Mouse (Mus musculus) E14TG2a.4 (cell line): ENCODE results near the gene Fn1.

ENCODE experiments used
- H3K27me3 ChIP-seq: 2 replicates; pipeline ENCODE4 v1.6.1; 2014; ENCODE audit warnings: low read length, control low read depth; ENCODE audit not compliant: insufficient read depth
- H3K36me3 ChIP-seq: 2 replicates; pipeline ENCODE4 v1.6.1; 2014; ENCODE audit warnings: low read length, control low read depth; ENCODE audit not compliant: insufficient read depth
- H3K4me1 ChIP-seq: replicated peaks from 2 replicates; pipeline ENCODE4 v1.6.1; 2014; ENCODE audit warnings: low read depth, low read length, control low read depth
- H3K4me3 ChIP-seq: replicated peaks from 2 replicates; pipeline ENCODE4 v1.5.1; 2014; ENCODE audit warnings: mild to moderate bottlenecking, low read length
- H3K9me3 ChIP-seq: 2 replicates; pipeline ENCODE4 v1.6.1; 2014; ENCODE audit warnings: low read length, control low read depth
- CTCF ChIP-seq: conservative IDR thresholded peaks from 2 replicates; pipeline ENCODE4 v1.5.1; 2014; ENCODE audit warnings: low read length
- NANOG ChIP-seq: IDR thresholded peaks from 2 replicates; pipeline ENCODE4 v1.6.1; 2014; ENCODE audit warnings: borderline replicate concordance, low read length, mixed read lengths
- POU5F1 ChIP-seq: IDR thresholded peaks from 2 replicates; pipeline ENCODE4 v1.6.1; 2014; ENCODE audit warnings: low read length, borderline replicate concordance

Fn1 gene

DNA sequence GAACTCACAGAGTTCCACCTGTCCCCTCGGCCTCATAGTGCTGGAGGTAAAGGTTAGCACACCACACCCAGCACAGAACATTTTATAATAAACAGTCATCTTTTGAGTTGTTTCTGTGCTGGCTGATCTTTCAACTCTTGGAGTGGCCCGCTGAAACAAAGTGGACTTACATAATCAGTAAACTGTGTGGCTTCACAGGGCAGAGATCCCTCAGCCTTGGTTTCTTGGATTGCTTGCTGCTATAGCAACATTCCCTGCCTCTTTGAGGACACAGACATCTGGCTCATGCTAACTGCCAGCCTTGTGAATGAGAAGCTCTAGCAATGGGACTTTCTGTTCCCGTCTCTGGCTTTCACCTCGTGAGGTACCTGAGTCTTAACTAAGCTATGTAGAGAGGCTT lies 73.5 kb downstream of the Fn1 start:
- H3K9me3 ChIP-seq: no peaks in the 10 kb centered on the region
- TF ChIP-seq POU5F1 (no peak), CTCF (no peak), NANOG (no peak)
- H3K36me3 ChIP-seq: peaks cover 78% of the 10 kb centered on the region
- no peaks in the 10 kb centered on the region for H3K27me3 ChIP-seq
- H3K4me1 ChIP-seq: no peaks in the 10 kb centered on the region
- no peak overlapping the region for H3K4me3 ChIP-seq

DNA sequence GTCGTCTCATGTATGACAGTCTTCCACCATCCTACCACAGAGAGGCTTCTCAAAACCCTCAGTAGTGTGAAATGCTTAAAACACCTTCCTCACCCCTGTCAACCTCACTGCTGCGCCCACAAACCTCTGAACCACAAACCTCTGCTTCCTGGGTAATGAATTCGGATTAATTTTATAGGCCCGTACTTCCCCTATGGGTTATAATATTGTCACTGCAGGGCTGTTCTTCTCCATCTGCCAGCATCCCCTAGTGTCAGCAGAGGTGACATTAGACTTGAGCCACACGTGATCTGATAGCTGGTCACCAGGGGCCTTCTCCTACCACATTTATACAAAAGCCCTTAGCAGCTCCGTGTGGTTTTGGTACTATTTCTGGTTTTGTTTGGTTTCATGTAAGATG lies 76.2 kb downstream of the Fn1 start:
- peaks cover 1% of the 10 kb centered on the region; the same call in 1 of the 2 replicates for H3K4me1 ChIP-seq
- TF ChIP-seq POU5F1: no peak
- TF ChIP-seq CTCF: no peak
- TF ChIP-seq NANOG: no peak
- H3K4me3 ChIP-seq: no peak overlapping the region
- peaks cover 94% of the 10 kb centered on the region for H3K36me3 ChIP-seq
- H3K27me3 ChIP-seq: no peaks in the 10 kb centered on the region
- no peaks in the 10 kb centered on the region for H3K9me3 ChIP-seq

DNA sequence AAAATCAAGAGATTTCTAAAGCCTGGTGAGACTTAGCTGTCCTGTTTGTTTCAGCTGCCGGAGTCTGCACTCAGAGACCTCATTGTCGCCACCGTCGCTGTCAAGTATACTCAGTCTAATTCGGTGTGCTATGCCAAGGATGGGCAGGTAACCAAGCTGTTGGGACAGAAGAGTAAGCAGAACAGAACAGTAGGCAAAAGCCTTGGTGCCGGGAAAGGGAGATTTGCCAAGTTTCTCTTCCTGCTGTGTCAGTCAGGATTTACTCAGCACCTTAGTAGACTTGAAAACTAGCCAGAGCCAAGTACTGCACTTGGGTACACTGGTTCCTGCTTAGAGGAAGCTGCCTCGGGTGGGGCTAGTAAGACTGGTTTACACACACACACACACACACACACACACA lies 77.0 kb downstream of the Fn1 start:
- TF ChIP-seq CTCF (no peak), POU5F1 (no peak), NANOG (no peak)
- H3K9me3 ChIP-seq: no peaks in the 10 kb centered on the region
- no peaks in the 10 kb centered on the region for H3K27me3 ChIP-seq
- peaks cover 10% of the 10 kb centered on the region for H3K4me1 ChIP-seq
- H3K4me3 ChIP-seq: no peak overlapping the region
- H3K36me3 ChIP-seq: peaks cover 99% of the 10 kb centered on the region

DNA sequence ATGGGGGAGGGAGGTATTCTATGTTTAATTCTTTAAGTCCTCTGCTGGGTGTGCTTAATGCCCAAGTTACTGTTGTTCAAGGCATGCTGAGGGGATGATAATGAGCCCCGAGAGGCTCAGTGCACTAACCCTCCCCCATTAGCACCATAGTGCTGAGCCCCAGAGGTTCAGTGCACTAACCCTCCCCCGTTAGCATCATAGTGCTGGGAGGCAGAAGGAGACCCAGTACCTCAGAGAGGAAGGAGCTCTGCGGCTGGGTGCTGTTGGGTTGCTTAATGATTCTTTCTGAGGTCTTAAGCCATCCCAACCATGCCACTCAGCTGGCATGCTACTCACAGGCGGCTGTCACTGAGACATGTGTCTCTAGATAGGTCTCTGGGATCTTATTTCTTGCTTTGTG lies 82.9 kb downstream of the Fn1 start:
- TF ChIP-seq NANOG (no peak), CTCF (no peak), POU5F1 (no peak)
- Histone ChIP-seq H3K4me3 (no peak overlapping the region), H3K27me3 (no peaks in the 10 kb centered on the region), H3K4me1 (peaks cover 33% of the 10 kb centered on the region), H3K36me3 (peaks cover 97% of the 10 kb centered on the region), H3K9me3 (no peaks in the 10 kb centered on the region)

DNA sequence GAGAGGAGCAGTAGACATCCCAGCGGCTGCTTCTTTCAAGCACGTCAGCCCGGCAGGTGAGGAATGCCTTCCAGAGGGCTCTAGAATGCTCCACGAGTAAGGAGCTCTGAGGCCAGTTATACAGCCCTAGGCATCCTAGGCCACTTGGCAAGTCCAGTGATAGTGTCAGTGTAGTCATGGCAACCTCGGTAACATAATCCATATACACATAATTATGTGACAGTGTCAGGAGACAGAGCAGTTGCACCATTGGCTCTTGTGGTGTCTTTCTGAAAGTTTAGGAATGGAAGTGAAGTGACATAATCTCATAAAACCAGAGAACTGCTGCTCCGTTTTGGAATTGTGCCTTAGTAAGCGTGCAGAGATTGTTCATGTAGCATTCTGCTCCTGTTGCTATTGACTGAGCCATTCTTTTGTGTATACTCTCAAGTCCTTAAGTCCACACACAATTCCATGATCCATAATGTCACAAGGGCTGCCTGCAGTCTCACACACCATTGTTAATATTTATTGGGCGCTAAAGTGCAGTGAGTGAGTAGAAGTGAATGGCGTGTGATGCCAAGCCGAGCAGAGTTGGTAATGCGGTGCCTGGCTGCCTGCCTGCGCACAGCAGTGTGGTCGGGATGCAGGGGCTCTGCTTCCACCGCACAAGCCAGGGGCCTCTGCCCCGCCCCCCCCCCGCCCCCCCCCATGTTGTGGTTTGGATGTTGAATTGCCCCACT lies 85.0 kb downstream of the Fn1 start:
- TF ChIP-seq NANOG (no peak), POU5F1 (no peak), CTCF (no peak)
- H3K36me3 ChIP-seq: peaks cover 97% of the 10 kb centered on the region
- H3K27me3 ChIP-seq: no peaks in the 10 kb centered on the region
- H3K4me1 ChIP-seq: peaks cover 33% of the 10 kb centered on the region
- no peak overlapping the region for H3K4me3 ChIP-seq
- H3K9me3 ChIP-seq: no peaks in the 10 kb centered on the region

DNA sequence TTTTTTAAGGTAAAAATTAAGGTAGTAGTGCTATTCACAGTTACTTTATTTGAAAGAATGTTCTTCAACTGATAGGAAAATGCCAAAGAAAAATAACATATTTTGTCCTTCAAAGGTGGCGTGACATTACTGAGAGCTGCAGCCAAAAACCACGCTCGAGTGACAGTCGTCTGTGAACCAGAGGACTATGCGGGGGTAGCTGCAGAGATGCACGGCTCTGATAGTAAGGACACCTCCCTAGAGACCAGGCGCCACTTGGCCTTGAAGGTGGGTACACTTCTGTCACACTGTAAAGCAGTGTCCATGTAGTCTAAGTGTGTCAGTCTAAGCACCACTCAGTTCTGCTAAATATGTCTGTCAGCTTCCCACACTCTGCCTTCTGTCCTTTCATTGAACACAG lies 88.7 kb downstream of the Fn1 start:
- TF ChIP-seq NANOG: no peak
- TF ChIP-seq CTCF: no peak
- TF ChIP-seq POU5F1: no peak
- peaks cover 22% of the 10 kb centered on the region for H3K4me1 ChIP-seq
- H3K27me3 ChIP-seq: no peaks in the 10 kb centered on the region
- peaks cover 97% of the 10 kb centered on the region for H3K36me3 ChIP-seq
- H3K4me3 ChIP-seq: no peak overlapping the region
- H3K9me3 ChIP-seq: no peaks in the 10 kb centered on the region

DNA sequence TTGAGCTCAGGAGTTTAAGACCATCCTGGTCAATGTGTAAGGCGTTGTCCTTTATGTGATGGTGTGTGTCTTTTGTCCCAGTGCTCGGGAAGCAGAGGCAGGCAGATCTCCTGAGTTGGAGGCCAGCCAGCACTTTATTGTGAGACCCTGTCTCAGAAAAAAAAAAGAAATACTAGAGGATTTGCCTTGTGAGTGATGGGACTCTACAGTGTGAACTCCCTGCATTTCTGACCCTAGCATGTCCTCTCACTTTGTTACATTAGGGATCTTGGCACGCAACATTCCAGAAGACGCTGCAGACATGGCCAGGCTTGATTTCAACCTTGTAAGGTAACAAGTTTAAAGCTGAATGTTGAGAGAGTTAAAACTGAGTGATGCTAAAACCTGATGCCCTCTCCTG lies 92.4 kb downstream of the Fn1 start:
- H3K9me3 ChIP-seq: no peaks in the 10 kb centered on the region
- H3K4me3 ChIP-seq: no peak overlapping the region
- TF ChIP-seq POU5F1 (no peak), NANOG (no peak), CTCF (no peak)

DNA sequence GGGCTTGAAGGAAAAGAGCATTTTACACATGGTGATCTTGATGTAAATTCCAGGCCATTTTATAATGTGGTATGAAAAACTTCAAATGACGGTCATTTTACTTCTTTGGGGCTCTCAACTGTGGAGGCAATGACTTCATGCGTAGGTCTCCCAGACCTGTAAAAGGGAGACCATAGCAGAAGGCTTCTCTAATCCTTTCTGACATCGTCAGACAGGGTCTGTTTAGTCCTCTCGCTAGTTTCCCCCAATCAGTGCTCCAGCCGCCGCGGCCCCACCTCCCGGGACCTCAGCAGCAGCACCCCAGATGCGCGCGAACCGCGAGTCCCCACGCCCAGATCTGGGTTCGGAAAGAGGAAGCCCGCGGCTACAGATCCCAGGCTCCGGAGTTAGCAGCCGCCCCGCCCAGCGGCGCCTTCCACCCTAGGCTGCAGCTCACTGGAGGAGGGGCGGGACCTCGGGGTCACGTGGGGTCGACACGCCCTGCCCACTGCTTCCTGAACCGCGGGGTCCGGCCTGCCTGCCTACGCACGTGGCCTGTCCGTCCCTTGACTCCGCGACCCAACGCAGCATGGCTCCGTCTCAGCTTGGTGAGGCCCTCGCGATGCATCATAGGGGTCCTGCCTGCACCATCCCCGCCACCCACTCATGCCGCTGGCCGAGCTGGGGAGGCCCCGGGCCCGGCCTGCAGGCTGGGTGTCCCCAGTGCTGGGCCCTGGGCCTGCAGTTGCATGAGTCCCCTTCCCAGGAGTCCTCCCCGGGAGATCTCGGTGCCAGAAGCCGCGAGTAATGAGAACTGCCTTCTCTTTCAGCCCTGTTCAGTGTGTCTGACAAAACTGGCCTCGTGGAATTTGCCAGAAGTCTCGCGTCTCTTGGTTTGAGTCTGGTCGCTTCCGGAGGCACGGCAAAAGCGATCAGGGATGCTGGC lies 96.0 kb downstream of the Fn1 start, which contains the start of gene Atic:
TSS of gene Atic (plus strand) at position 463 of the 925 bp plus-strand sequence.
- Histone ChIP-seq H3K27me3 (no peaks in the 10 kb centered on the region), H3K4me3 (peak within 1 kb of the TSS; percentile 91), H3K9me3 (no peaks in the 10 kb centered on the region), H3K4me1 (peaks cover 26% of the 10 kb centered on the region), H3K36me3 (peaks cover 43% of the 10 kb centered on the region)
- TF ChIP-seq POU5F1 (no peak), NANOG (no peak), CTCF (no peak)

More for the DNA sequence above, 92.4 kb downstream of the Fn1 start:
- H3K36me3 ChIP-seq: peaks cover 80% of the 10 kb centered on the region
- H3K4me1 ChIP-seq: peaks cover 26% of the 10 kb centered on the region
- no peaks in the 10 kb centered on the region for H3K27me3 ChIP-seq
